Mouse (Mus musculus) adrenal gland, adult (tissue): ENCODE measurements around the gene Ccdc194.

Experiments
- DNase-seq, 2 experiments: peaks; one replicate each; pipeline ENCODE4 v3.0.0; 2022 to 2023; ENCODE audit warnings: low spot score in 1 of 2; ENCODE audit not compliant: inconsistent age in 2 of 2

Ccdc194 gene

DNA sequence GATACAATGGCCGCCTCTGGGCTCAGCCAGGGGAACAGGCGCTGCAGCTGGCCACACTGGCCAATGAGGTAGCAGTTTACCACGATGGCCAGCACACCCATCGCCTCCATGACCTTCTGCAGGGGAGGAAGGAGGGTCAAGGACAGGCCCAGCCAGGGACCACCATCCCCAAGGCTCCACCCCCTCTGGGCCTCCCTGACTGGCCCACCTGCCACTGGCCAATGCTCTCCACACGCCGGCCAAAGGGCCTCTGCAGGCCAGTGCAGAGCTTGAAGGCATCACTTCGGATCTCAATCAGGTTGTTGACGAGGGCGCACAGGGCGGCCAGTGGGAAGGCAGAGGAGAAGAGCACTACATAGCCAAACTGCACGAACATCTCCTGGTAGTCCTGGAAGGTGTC, 46.6 kb downstream of the Ccdc194 start:
- no peak for DNase-seq

DNA sequence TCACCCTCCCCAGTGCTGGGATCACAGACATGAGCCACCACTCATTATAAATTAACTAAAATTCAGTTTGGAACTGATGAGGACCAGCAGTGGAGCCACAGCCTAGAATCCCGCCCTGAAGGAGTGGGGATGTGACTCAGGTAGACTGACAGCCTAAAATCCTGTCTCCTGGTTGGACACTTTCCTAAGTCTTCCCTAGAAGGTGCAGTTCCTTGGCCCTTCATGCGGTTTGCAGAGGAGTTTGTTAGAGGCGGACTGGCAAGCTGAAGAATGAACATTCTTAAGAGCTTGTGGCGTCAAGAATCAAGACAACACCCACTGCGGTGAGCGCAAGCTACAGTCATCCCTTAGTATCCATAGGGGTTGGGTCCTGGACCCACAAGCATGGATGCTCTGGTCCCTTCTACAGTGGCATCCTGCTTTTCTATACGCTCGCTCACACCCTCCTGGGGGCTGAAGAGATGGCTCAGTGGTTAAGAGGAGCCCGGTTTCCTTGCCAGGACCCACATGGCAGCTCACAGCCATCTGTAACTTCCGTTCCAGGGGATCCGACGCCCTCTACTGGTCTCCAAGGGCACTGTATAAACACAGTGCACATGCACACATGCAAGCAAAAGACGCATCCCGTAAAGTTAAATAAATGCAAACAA, 48.2 kb downstream of the Ccdc194 start:
- DNase-seq, result peak in 1 of 2 experiments; percentile 67

DNA sequence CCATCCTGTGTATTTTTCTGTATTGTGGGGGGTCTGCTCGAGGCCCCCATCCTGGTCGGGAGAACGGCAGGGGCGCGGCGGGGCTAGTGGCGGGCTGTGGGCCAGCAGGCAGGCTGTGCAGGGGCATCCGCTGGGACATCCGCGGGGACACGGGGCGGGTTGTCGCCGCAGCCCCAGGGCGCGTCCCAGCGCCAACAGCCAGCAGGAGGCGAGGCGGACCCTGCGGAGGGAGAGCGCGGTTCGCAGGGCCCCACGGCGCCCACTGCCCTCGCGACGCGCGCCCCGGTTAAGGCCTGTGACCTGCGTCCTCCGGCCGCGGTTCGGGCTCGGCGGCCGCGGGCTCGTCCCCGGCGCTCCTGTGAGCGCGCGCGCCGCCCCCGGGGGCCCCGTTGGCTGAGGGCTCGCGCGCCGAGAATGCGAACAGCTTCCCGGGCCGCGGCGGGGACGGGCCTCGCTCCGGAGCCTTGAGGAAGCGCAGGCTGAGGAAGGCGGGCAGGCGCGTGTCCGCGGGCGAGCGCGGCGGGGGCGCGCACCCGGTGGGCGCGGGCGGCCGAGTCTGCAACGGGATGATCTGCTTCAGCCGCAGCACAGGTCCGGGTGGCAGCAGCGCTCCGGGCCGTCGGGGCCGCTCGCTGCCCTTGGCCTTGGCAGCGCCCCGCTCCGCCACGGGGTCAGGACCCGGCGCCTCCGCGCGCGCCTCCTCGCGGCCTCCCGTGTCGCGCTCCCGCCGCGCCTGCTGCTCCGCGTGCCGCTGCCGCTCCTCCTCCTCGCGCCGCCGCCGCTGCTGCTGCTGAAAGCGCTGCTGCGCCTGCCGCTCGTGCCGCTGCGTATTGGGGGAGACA, 49.2 kb downstream of the Ccdc194 start:
- DNase-seq, result peak; percentile 89 to 96

DNA sequence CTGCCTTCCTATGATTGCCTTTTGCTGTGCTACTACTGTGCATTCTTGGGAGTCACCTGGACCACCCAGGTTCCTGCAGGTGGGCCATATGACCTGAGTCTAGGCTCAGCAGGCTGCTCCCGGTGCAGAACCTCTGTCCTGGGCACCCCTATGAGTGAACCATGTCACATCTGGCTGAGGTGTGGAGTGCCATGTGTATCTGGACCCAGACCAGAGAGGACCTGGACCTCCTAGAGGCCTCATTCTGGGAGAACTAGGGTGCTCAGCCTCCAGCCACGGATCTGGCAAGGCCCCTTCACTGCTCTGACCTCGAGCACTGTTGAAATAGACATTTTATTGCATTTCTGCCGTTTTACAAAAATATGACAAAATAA, 49.8 kb downstream of the Ccdc194 start:
- DNase-seq, result no peak

DNA sequence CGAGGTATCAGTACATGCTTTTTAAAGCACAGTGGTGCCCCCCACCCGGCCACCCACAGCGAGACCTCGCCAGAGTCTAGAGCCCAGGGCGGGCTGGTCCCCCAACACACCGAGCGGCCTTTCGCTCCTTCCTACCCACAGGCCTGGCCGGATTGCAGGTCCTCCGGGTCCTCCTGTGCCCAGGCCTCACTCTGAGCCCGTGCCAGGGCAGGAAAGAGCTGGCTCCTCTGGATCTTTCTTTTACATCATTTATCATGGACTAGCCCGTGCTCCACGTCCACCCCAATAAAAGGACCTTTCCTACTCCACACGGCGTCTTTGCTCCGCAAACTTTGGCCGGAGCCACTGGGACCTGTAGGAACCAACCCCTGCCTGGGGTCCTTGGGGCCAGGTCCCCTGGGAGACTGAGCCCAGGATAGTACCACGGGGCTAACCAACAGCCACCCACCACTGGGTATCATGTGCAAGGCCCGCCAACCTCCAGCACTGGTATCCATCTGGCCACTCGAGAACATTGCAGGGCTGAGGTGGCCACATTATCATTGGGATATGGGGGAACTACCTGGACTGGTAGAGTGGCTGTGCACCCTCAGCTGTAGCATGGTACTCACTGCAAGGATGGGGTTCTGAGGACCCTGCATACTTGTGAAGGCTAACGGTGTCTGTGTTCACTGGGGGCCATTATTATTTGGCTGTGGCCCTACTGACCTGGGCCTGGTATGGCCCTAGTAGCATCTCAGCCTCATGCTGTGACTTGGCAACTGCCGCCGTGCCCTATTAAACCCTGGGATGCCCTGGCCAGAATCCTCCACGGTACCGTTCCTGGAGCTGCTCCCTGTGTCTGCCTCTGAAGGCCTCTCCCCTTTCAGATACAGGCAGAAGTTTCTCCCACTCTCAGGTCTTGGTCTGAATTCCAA, 50.5 kb downstream of the Ccdc194 start:
- no peak for DNase-seq

DNA sequence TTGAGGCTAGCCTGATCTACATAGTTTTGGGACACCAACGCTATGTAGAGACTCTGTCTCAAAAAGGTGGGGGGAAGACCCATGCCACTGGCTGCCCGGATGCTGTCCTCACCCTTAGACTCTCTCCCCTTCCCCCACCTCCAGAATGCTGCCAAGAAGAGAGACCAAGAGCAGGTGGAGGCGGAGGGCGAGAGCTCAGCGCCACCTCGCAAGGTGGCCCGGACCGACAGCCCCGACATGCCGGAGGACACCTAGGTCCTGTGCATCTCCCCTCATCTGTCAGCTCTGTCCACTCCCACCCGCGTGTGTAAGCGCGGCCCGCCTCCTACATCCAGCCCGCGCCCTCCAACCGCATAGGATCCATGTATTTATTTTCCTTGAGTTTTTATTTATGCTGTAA, 51.2 kb downstream of the Ccdc194 start:
- no peak for DNase-seq

DNA sequence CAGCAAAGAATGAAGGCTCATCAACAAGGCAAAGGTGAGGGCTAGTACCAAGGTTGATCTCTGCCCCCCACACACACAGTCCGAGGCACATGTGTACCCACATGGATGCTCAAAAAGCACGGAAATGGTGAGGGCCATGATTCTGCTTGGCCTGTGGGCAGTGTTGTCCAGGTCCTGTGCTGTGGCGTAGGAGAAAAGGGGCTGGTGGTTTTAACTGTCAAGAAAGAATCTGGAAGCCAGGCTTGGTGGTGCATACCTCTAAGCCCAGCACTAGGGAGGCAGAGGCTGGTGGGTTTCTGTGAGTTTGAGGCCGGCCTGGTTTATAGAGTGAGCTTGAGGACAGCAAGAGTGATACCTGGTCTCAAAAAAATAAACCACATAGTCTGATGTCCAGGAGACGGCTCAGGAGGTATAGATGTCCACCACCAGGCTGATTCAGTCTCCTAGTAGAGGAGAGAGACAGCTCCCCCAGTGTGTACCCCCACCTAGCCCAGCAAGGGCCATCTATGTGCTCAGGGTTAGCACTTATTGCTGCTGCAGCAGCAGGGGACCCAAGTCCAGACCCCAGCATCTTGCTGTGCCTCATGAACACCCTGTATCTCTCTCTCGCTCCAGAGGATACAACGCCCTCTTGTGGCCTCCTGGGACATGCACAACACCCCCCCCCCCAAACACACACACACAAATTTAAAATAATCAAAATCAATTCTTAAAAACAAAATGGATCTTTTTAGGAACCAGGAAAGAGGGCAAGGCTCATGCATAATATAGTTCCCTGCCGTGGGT, 52.7 kb downstream of the Ccdc194 start:
- peak in 1 of 2 experiments; percentile 9 for DNase-seq

DNA sequence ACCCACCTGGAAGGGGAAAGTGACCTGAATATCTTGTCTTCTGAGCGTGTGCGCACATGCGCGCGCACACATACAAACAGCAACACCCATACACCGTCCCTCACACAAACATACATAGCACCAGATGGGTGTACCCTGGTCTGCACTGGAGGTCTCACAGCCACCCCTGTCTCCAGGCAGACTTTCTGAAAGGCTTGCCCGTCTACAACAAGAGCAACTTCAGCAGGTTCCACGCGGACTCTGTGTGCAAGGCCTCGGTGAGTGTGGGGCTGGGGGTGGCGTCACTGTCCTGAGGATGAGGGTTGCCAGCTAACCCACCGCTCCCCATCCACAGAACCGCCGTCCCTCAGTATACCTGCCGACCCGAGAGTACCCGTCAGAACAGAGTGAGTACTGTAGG, 53.6 kb downstream of the Ccdc194 start:
- DNase-seq, result peak in 1 of 2 experiments; percentile 19

DNA sequence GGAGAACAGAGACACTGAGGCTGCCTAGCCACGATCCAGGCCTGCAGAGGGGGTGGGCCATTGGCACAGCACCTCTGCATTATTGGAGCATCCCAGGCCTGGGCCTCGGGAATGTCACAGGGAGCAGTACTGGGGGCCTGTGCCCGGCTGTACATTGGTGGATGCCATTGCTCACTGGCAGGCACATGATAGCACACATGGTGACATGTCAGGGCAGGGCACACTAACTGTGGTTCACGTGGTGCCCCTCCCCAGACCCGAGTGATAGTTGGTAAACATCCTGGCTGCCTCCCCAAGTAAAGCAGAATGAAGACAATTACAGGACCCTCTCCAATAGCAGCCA, 54.6 kb downstream of the Ccdc194 start:
- DNase-seq, result peak in 1 of 2 experiments; percentile 34

DNA sequence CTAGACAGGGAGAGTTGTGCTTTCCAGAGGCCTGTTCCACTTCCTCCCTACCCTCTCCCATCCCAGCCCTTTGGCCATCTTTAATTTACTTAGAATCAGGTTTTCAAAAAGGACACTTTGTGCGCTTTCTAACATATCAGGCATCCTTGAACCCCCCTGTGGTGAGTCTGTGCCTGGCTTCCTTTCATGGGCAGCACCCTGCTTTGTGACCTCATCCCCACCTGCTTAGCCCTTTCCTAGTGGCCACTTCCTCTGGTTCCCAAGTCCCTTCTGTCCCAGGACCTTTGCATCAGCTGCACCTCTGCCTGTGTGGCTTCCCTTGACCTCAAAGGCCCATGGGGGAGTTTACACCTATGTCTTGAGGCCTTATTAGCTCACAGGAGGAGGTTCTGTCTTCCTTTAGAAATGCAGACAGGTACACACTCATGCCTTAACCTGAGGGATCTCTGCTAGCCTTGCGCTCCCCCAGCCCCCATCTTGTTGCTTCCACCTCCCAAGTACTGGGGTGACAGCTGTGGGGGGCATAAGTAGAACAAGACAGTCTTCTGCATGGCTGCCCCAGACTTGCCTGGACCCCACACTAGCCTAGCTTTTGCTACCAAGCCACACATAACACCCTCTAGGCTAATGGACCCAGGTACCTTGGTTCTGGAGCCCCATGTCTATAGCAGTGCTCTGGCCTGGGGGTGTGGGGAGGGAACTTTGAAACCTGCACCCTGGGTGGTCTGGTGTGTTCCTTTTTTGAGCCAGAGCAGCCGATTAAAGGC, 55.2 kb downstream of the Ccdc194 start:
- peak; percentile 25 to 42 for DNase-seq
